ENCODE assay signal across 22 mouse cellular contexts in genomic region chr7:137909456-137909855, GRCm38 (mm10).
A peak's percentile ranks its signal among the peaks of the same experiment; 100 is the strongest.
DNase-seq lines count a peak whose midpoint lies in the region; ATAC-seq lines count a peak whose summit lies in the region.
"Had no signal": no experiment of that assay in that cellular context is flagged by ENCODE, and none has a peak within 500 bp of the region (broad histone marks: within the 10 kb centered on the region; RNA-seq: fewer than 3 reads in every experiment).

No protein-coding gene starts in this region.

- no peaks in the 10 kb centered on the region for H3K27me3 ChIP-seq in intestine, embryonic 16.5 days (replicated peaks; ENCODE audit: control insufficient read depth, insufficient read depth, low read length)
- H3K27me3 ChIP-seq in kidney, embryonic 15.5 days: no peaks in the 10 kb centered on the region
- H3K27me3 ChIP-seq: heart, embryonic 12.5 days; hindbrain, embryonic 15.5 days; Patski had no signal

- WGBS in intestine, embryonic 16.5 days: 27% methylated on average over 3 of the region's 3 CpGs
- WGBS in kidney, embryonic 15.5 days: 17% methylated on average over 3 of the region's 3 CpGs

- H3K4me2 ChIP-seq in intestine, embryonic 16.5 days (ENCODE audit: low read depth, low read length): no peak overlapping the region
- no peak overlapping the region for H3K4me2 ChIP-seq in kidney, embryonic 15.5 days
- H3K4me2 ChIP-seq: heart, embryonic 12.5 days; hindbrain, embryonic 15.5 days had no signal

- no peaks in the 10 kb centered on the region for H3K36me3 ChIP-seq in intestine, embryonic 16.5 days (ENCODE audit: control insufficient read depth, insufficient read depth, low read length)
- no peaks in the 10 kb centered on the region for H3K36me3 ChIP-seq in kidney, embryonic 15.5 days
- H3K36me3 ChIP-seq: heart, embryonic 12.5 days; hindbrain, embryonic 15.5 days had no signal

- H3K9ac ChIP-seq in intestine, embryonic 16.5 days (ENCODE audit: low read depth, low read length): no peak overlapping the region
- no peak overlapping the region for H3K9ac ChIP-seq in kidney, embryonic 15.5 days
- H3K9ac ChIP-seq: heart, embryonic 12.5 days; hindbrain, embryonic 15.5 days; liver, embryonic 14.5 days had no signal

- H3K27ac ChIP-seq in intestine, embryonic 16.5 days (ENCODE audit: low read length): no peak overlapping the region
- peak overlapping the region; percentile 60 for H3K27ac ChIP-seq in kidney, embryonic 15.5 days
- H3K27ac ChIP-seq: gastrocnemius, adult 2 months; hindbrain, embryonic 15.5 days; liver, embryonic 14.5 days had no signal

- peak; percentile 64 for DNase-seq in heart, adult 11 months
- no peak for DNase-seq in heart, adult 9 months (ENCODE audit: low spot score in 2 of 2)
- DNase-seq in kidney, postnatal 4 days: peak; percentile 61 to 76
- no peak for DNase-seq in ovary, postnatal 10 days (ENCODE audit: low spot score)
- DNase-seq in layer of hippocampus, postnatal 10 days (ENCODE audit: low spot score in 2 of 2): no peak
- DNase-seq in right cerebral cortex, postnatal 4 days: no peak
- DNase-seq: adrenal gland, postnatal 36 days; cerebellum, adult 11-12 months; cerebellum, postnatal 25 days; gastrocnemius, adult 2 months; heart, postnatal 14 days; midbrain, embryonic 14.5 days; thymus, postnatal 25 days had no signal

- H3K4me1 ChIP-seq in intestine, embryonic 16.5 days (ENCODE audit: control insufficient read depth, insufficient read depth, low read length): no peaks in the 10 kb centered on the region
- H3K4me1 ChIP-seq in kidney, embryonic 15.5 days: peaks cover 15% of the 10 kb centered on the region; the same call in 1 of the 2 replicates

- peak; percentile 44; the same call in 1 of the 2 replicates for ATAC-seq in intestine, embryonic 16.5 days
- peak; percentile 94 for ATAC-seq in kidney, embryonic 15.5 days (replicated peaks; ENCODE audit: low FRiP score)
- ATAC-seq: CD4-positive, CD25-positive, alpha-beta regulatory T cell, adult 4 months; lung, postnatal 0 days; Patski had no signal

- H3K9me3 ChIP-seq in intestine, embryonic 16.5 days (ENCODE audit: control insufficient read depth, low read length): no peaks in the 10 kb centered on the region
- no peaks in the 10 kb centered on the region for H3K9me3 ChIP-seq in kidney, embryonic 15.5 days (replicated peaks)
- H3K9me3 ChIP-seq: heart, embryonic 12.5 days; hindbrain, embryonic 15.5 days had no signal

- H3K4me3 ChIP-seq in intestine, embryonic 16.5 days (ENCODE audit: low read length): no peak overlapping the region
- H3K4me3 ChIP-seq in kidney, embryonic 15.5 days (replicated peaks): no peak overlapping the region
- H3K4me3 ChIP-seq: gastrocnemius, adult 2 months; heart, embryonic 12.5 days; hindbrain, embryonic 15.5 days; myocyte had no signal

Comparison
In these comparisons a context has a peak if more than half of its experiments do, and no peak if none do; other contexts are left out.
1. DNase-seq: peak in heart, adult 11 months (single experiment) and kidney, postnatal 4 days (2 of 2); none in heart, adult 9 months (0 of 2), ovary, postnatal 10 days (single experiment), layer of hippocampus, postnatal 10 days (0 of 2) and right cerebral cortex, postnatal 4 days (single experiment).